Mouse (Mus musculus) megakaryocyte-erythroid progenitor cell, adult 5-6 weeks (primary cell): ENCODE measurements around the gene Pla2g15. TPM values are rescaled to one million over a fixed set of nuclear protein-coding genes. Genes with fewer than 3 reads are reported as not detected.
"Not testable (repeated sequence)": the region's sequence is repeated elsewhere in the genome, so short reads cannot be mapped to it uniquely, and the experiment has no call there.

Source experiments
- ATAC-seq: replicated peaks from 2 replicates; pipeline ENCODE4 v1.8.0; 2016; ENCODE audit warnings: mild to moderate bottlenecking, inconsistent platforms; ENCODE audit not compliant: severe bottlenecking, poor library complexity, low FRiP score, low TSS enrichment
- total RNA-seq, 2 experiments: library from RNA; stranded (forward) in 1 of 2; stranded (reverse) in 1 of 2; fragments of 200-1000, 215-1000 nt in 1 of 2; fragments of >200 nt in 1 of 2; fragmentation: Nextera tagmentation in 1 of 2; gene quantifications; 2 replicates each; pipeline ENCODE4 v1.2.3; 2014 to 2017

Gene Pla2g15
- total RNA-seq, 2 experiments from 2014 or later, result 3.2 TPM

DNA sequence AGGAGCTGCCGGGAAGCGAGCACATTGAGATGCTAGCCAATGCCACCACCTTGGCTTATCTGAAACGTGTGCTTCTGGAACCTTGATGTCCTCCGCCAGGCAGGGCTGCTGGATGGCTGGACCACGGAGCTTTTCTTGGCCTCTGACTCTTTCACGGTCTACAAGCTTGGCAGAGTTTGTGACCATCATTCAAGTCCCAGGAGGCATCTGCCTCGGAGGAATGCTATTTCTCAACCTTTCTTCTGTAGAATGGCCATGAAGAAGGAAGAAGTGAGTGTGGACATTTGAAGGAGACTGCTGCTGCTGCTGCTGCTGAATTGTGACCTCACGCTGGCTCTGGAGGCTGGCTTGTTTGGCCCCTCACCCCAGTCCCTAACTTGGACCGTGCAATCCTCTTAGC is 13.1 kb downstream of the Pla2g15 start:
- no peak for ATAC-seq

DNA sequence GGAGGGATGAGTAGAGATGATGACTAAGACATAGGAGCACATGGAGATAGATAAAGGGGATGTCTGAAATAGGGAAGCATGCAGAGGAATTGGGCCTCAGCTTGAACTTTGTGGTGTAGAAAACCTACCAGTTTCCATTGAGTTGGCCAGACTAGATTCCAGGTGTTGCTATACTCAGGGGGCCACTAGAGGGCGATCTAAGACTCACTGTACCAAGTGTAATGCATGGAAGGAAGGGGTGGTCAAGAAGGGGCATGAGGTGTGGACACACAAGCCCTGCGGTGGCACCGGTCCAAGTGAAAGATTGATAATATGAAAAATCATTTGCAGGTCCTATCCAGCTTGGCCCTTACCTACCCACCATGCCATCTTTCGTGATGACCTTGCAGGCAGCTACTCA is 15.3 kb downstream of the Pla2g15 start:
- 0 out of 2 replicates have a peak, but pooled peaks have one; percentile 42 for ATAC-seq

DNA sequence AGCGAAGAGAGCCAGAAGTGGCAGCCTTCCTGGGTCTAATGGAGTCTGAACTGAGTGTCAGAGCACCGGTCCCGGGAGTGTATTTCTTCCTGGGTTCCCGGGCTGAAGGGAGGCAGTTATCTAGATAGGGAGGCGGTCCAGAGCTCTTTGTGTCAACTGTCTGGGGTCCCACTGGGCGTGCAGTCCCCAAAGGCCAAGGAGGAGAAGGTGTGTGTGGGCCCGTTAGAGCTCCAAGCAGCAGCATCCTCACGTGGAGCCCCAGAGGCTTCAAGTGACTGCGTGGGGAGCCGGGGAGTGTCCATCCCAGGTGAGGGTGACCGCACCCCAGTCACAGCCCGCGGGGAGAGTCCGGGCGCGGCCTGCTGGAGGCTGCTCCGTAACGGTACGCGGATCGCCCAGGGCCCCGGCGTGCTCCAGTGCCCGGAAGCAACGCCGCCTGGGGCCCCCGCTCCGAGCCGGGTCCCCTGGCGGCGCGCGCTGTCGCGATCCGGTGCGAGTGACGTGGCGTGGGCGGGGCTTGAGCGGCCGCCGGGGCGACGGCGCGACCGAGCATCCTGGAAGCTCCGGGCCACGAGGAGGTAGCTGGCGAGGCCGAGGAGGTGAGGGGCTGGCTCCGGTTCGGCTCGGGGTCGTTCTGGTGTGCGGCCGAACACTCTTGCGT is 18.3 kb downstream of the Pla2g15 start, which contains the start of gene Slc7a6:
Gene Slc7a6, plus strand, starts transcription at position 502 of the 661 bp plus-strand sequence.
- ATAC-seq, result peak; percentile 68

DNA sequence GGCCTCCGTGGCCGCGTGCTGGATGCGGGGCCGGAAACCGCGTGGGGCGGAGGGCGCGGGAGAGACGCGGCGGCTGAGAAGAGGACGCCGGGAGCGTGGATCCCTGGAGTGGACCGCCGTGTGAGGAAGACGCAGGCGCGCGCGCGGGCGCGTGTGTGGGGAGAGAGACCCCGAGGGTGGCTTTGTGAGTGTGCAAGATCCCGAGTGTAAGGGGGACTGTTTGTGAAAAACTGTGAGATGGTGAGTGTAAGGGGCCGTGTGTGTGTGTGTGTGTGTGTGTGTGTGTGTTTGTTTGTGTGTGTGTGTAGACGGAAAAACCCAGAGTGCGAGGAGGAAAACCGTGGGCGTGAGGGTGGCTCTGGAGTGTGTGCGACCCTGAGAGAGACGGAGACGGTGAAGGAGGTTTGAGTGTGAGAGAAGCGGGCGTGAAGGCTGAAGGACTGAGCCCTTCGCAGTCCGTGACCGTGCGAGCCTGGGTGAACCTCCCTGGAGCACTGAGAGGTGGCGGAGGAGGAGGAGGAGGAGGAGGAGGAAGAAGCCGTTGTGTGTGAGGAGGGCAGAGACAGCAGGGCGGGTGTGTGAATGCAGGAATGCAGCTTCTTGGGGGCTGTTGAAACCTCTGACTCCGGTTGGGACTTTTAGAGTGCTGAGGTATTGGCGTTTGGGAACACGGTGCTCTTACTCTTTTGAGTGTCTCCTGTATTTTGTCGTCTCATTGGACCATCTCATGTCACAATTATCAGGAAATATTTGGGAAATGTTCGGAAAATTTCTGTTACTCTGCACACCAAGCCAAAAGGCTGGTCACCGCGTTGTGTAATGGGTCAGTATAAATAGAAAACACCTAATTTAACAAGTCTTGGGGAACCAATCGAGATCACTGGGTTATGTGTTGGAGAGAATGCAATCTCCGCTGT is 19.1 kb downstream of the Pla2g15 start:
- ATAC-seq, result peak; percentile 28; the same call in 1 of the 2 replicates

DNA sequence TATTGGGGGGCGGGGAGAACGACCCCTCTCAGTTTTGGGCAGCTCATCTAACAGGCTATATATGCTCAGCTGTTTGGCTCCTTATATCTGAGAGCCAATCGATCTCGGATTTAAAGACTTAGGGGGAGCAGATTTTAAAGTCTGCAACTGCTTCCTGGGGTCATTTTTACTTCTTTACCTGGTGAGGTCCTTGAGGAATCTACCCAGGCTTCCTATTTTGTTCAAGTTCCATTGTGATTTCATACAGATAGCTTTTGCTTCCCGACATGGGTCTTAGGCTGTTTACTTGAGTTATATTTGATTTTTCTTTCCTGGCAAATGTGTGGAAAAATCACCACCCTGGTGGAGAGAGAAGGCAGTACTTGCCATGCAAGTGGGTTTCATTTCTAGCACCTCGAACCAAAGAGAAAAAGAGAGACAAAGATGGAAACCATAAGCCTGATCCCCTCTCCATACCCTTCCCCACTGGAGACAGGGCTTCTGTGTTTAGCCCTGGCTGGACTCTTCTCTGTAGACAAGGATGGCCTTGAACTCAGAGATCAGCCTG is 19.8 kb downstream of the Pla2g15 start:
- ATAC-seq, result no peak

DNA sequence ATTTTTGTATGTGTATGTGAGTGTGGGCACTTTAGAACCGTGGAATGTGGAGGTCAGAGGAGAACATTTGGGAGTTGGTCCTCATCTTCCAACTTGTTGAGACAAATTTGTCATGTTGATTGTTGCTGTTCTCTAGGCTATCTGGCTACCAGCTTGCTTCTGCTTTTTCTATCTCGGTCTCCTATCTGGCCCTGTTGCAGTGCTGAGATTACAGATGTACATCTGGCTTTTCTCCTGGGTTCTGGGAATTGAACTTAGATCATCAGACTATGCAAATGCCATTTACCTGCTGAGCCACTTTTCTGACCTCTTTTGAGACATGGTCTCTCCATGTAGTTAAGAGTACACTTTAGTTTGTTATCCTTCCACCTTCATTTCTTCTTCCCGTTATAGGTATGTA is 23.4 kb downstream of the Pla2g15 start:
- ATAC-seq, result no peak

DNA sequence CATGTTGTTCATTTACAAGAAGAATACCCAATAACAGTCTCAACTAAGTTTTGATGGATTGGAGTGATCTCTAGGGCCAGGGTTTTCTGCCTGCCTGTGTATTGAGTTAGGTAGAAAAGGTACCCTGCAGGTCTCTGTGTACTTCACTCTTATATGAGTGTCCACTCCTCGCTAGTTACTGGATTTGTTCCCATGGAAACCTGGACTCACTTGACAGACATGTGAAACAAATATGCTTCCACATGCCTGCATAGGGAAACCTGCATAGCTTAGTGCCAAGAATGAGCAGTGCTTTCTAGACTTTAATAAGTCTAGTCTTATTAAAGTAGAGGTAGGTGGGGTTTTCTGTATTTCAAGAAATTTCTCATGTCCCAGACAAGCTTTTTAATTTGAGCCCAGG is 26.7 kb downstream of the Pla2g15 start:
- no peak for ATAC-seq

DNA sequence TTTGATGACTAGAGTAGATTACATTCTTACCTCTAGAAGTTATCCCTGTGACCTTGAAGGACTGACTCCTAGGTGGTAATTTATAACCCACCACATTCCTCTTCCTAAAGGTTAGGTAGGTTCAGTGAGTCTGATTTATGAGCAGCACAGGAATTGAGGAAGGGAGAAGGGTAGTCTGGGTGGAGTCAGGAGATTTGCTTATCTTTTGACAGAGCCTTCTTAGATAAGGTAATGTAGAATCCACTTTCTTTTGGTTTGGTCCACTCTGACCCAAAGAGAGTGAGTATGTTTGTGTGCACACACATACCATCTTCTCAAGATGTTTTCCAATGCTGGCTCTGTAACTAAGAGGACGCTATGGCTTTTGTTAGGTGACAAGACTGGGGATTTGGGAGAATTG is 27.4 kb downstream of the Pla2g15 start:
- no peak for ATAC-seq

DNA sequence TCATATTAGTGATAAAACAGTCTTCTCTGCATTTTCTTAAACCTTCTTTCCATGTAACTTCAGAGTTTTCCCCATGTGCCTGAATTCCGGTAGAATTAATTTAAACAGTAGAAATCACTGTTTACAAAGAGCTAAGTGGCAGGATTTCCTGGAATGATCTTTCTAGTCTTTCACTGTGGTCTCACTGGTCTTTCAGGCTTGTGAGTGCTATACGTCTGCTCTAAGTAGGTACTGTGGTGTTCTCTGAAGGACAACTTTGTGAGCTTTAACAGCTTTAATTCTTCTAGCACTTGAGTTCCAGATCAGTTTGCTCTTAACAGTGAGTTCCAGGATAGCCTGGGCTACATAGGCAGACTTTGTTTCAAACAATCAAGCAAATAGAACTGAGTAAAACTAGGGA is 28.2 kb downstream of the Pla2g15 start:
- no peak for ATAC-seq

DNA sequence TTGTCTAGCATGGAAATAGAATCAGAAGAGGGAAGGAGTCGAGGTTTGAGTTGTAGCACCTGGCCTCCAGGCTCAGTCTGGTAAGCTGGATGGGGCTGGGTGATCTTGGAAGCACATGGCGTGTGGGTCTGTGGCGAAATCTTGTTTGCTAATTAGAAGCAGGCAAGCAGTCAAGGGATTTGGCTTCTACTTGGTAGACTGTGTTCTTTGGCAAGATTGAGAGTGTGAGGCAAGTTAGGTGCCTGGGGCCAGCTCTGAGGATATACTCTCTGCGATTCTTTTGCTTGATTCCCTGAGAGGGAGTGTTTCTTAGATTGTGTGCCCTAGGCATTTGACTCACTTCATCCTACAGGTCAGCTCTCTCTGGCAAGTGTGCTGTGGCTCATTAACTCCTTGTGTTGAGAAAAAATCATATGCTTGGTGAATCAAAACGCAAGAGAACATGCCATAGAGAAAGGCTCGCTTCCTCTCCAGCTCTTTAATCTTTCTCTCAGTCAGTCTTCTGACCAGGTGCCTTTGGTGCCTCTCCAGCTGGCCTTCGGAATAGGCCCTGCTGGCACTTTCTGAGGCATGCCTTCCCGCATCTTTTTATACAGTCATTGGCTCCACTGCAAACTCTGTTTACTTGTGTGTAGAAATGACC is 35.5 kb downstream of the Pla2g15 start:
- no peak for ATAC-seq

DNA sequence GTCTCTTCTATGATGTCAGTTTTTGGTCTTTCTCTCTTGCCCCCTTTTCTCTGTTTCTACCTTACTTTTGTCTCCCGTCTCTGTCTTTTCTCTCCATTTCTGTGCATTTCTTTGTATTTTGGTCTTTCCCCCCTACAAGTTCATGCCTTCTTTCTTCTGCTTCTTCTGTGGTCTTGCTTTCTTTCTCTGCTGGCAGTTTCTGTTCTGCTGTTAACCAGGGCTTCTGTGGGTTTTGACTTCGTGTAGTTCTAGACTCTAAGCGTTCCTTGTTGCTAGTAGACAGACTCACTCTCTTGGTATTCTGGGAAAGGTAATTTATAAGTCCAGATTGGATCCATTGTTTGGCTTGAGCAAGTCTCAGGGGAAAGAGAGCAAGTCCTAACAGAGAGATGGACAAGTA is 36.2 kb downstream of the Pla2g15 start:
- no peak for ATAC-seq

DNA sequence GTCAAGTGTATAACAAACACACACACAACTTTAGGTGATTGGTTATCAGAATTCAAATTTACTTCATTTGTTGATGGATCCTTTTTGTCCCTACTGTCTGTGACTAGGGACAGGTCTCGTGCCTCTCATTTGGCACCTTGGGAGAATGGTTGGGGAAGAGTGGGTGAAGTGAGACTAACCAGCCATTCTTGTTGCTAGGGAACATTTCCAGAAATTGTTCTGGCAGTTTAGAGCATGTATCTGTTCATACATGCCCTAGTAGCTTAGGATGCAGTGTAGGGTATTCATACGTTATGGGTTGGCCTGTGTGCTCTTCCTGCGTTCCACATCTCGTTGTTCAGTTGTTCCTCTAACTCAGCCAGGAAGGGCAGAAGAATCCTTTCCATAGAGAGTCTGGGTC is 39.0 kb downstream of the Pla2g15 start:
- ATAC-seq, result no peak

DNA sequence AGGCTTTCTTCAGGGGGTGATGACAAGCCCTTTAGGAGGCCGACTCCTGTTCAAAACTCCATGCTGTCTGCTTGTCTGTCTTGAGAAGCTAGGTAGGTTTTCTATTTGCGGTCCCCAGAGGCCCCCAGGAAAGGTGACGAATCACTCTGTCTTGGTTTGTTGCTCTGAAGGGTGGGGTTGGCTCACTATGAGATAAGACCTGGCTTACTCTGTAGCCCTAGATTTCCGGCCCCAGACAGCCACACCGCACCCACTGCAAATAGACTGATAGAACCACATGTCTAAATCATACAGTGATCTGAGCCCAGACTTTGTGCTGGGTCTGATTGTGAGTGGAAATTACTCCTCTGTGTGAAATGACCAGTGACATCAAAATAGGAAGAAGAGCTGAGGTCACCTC is 41.4 kb downstream of the Pla2g15 start:
- peak; percentile 90 for ATAC-seq

DNA sequence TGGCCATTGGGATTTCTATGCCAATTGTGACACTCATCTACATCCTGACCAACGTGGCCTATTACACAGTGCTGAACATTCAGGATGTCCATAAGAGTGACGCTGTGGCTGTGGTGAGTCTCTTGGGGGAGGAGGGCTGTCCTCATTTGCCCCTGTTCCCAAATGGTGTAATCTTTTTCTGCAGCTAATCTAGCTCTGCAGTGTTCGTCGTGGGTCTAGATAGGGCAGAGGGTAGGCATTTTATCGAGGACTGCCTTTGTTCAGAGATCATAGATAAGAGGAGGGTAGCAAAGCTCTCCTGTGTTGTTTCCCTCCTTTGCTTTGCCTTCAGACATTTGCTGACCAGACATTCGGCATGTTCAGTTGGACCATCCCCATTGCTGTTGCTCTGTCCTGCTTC is 43.0 kb downstream of the Pla2g15 start:
- ATAC-seq, result 0 out of 2 replicates have a peak, but pooled peaks have one; percentile 26

DNA sequence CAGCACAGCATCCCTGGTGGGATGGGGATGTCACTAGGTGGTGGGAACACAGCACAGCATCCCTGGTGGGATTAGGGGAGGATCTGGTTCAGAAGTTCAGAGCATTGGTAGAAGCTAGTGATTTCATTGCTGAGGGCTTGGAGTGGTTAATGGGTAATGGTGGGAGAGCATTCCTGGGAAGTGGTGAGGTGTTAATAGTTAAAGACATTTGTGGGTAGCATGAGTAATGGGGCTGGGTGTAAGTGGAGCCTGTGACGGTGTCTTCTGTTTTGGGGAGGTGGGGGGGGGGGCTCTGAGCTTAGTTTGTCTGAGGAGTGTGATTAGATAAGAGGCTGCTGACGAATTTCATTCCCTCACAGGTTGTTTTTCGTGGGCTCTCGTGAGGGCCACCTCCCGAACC is 43.9 kb downstream of the Pla2g15 start:
- no peak for ATAC-seq

DNA sequence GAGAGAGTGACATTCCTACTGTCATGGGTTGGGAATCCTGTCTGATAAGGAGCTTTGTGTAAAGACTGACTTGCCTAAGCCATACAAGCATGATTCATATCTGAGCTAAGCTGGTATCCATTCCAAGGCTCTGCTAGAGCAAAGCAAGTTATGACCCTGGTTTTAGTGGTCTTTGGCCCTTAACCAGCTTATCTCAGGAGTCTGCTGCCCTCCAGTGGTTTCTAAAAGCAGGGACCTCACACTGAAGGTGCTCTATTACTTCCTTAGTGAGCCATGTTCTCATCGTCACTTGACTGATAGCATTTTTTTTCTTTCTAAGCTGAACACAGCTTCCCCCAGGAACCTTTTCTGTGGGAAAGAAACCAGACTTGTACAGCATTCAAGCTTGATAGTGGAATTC is 48.5 kb downstream of the Pla2g15 start:
- peak; percentile 74 for ATAC-seq

DNA sequence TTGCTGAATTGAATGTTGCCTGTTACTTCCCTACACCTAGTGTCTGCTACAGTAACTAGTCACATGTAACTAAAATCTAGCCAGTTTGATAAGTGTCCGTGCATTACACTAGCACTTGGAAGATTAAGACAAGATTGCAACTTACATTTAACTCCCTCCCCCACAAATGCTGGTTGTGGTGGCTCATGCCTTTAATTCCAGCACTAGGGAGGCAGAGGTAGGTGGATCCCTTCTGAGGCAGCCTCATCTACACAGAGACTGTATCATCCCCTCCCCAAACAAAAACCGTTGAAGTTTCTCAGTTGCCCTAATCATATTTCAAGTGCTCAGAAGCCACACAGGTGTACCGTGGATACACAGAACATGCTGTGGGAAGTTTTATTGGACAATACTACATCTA is 49.4 kb downstream of the Pla2g15 start:
- ATAC-seq, result not testable (repeated sequence)

DNA sequence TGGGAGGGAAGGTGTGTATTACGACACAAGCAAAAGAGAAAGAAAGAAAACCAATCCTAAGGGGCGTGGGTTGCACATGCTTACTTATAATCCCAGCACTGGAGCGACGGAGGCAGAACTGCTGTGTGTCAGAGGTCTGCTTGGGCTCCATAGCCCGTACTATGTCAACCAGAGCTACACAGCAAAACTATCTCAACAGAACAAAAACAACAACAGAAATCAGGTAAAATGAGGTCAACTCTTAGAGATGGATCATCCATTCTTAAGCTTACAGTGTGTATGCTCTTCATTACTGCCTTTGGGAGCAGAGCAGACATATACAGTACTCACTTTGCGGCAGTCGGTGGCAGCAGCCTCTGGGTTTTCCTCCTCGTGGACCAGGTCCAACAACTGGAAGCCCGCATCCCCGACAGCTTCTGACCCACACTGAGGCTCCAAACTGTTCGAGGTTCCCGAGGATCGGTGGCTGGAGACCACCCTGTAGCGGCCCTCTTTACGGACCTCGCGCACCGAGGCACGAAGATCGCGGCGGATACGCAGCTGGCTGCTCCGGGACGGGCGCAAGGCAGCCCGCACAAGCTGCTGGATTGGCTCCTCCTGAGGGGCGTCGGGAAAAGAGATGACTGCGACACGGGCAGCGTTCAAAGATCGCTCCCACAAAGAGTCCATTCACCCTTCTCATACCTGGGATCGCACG is 60.0 kb downstream of the Pla2g15 start:
- ATAC-seq, result peak; percentile 26; the same call in 1 of the 2 replicates

DNA sequence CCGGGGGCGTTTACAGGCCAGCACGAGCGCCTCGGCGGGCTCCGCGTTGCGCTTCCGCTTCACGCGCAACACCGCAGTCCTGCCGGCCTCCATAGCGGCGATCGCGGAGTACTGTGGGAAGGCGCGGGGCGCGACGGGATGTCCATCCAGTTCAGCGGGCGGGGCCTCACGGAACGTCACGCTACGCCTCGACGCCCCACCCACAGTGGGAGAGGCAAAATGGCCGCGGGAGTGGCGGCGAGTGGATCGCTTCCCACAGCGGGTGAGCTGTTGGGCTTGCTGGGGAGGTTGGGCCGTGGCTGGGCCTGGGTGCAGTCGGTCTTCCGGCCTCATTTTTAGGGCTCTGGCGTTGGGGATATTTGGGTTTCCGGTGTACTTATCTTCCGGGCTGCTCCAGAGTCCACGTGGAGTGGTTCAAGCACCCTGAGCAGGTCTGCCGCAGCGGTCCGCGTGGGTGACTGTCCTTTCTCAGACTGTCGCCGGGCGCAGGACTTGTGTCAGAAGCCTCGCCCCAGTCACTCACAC is 60.7 kb downstream of the Pla2g15 start, which contains the start of the genes Slc7a6os and Prmt7:
Gene Slc7a6os, minus strand, starts transcription at position 115 of the 525 bp plus-strand sequence.
Gene Prmt7, plus strand, starts transcription at position 116 of the 525 bp plus-strand sequence.
- ATAC-seq, result peak; percentile 97
